Mouse (Mus musculus) brain, embryonic 14.5 days (tissue): ENCODE data around the gene BC024978.

ENCODE experiments used
- CTCF ChIP-seq: fragments of 200-500 bp; IDR thresholded peaks from 2 replicates; pipeline ENCODE4 v1.5.1; 2012; ENCODE audit warnings: inconsistent platforms, mild to moderate bottlenecking, moderate library complexity, borderline replicate concordance; ENCODE audit not compliant: insufficient read depth, insufficient read length; ENCODE audit errors: extremely low read depth
- POLR2A ChIP-seq: fragments of 200-500 bp; IDR thresholded peaks from 2 replicates; pipeline ENCODE4 v1.6.1; 2012; ENCODE audit warnings: mild to moderate bottlenecking, inconsistent platforms, borderline replicate concordance; ENCODE audit not compliant: poor library complexity, insufficient read depth, insufficient read length, severe bottlenecking; ENCODE audit errors: extremely low read depth

DNA sequence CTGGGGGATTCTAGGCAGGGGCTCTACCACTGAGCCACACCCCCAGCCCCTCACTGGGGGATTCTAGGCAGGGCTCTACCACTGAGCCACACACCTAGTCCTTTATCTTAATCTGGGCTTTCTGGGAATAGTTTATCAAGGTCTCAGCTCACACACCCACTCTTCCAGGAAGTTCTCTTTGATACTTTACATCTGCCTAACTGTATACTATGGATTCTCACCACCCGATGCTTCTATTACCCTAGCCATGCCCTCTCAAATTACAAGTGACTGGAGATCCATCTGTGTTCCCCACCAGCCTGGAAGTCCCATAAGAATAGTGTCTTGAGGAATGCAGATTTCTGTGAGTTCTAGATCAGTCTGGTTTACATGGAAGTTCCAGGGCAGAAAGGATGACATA, 27.0 kb downstream of the BC024978 start:
- TF ChIP-seq POLR2A (no peak), CTCF (no peak)
